Mouse (Mus musculus) limb, embryonic 14.5 days (tissue): ENCODE measurements around the gene Fbxw7. TPM values are rescaled to one million over a fixed set of nuclear protein-coding genes. Genes with fewer than 3 reads are reported as not detected.

Source experiments
- ATAC-seq: fragments of 200-750 bp; cut with Nextera tagmentation; 2 replicates; pipeline ENCODE4 v1.8.0; 2017; ENCODE audit warnings: low read depth, moderate number of reproducible peaks, moderate TSS enrichment; ENCODE audit not compliant: low FRiP score
- DNase-seq: peaks from one replicate; pipeline ENCODE4 v3.0.0-alpha.2; 2015; ENCODE audit warnings: low spot score
- H3K27ac ChIP-seq: fragments of 300-500 bp; sonication (generic); replicated peaks from 2 replicates; pipeline ENCODE4 v1.5.1; 2014; ENCODE audit warnings: low read depth, mild to moderate bottlenecking, low read length, moderate library complexity, mixed read lengths
- H3K27me3 ChIP-seq: fragments of 300-500 bp; sonication (generic); 2 replicates; pipeline ENCODE4 v1.6.1; 2014; ENCODE audit warnings: low read length, mixed read lengths; ENCODE audit not compliant: control insufficient read depth, insufficient read depth
- H3K36me3 ChIP-seq: fragments of 300-500 bp; sonication (generic); 2 replicates; pipeline ENCODE4 v1.6.1; 2014; ENCODE audit warnings: mild to moderate bottlenecking, low read length, moderate library complexity, mixed read lengths; ENCODE audit not compliant: control insufficient read depth, insufficient read depth
- H3K4me1 ChIP-seq: fragments of 300-500 bp; sonication (generic); 2 replicates; pipeline ENCODE4 v1.6.1; 2014; ENCODE audit warnings: antibody characterized with exemption, low read length, mixed read lengths; ENCODE audit not compliant: control insufficient read depth, insufficient read depth
- H3K4me2 ChIP-seq: fragments of 300-500 bp; sonication (generic); replicated peaks from 2 replicates; pipeline ENCODE4 v1.6.1; 2014; ENCODE audit warnings: low read depth, mild to moderate bottlenecking, low read length, moderate library complexity; ENCODE audit not compliant: severe bottlenecking
- H3K4me3 ChIP-seq: fragments of 300-500 bp; sonication (generic); replicated peaks from 2 replicates; pipeline ENCODE4 v1.5.1; 2014; ENCODE audit warnings: low read length
- H3K9ac ChIP-seq: fragments of 300-500 bp; sonication (generic); 2 replicates; pipeline ENCODE4 v1.6.1; 2014; ENCODE audit warnings: mild to moderate bottlenecking, low read depth, low read length, moderate library complexity; ENCODE audit not compliant: severe bottlenecking
- H3K9me3 ChIP-seq: fragments of 300-500 bp; sonication (generic); 2 replicates; pipeline ENCODE4 v1.6.1; 2016; ENCODE audit warnings: low read length; ENCODE audit not compliant: control insufficient read depth
- POLR2A ChIP-seq: fragments of 200-500 bp; IDR thresholded peaks from 2 replicates; pipeline ENCODE4 v1.8.0; 2012; ENCODE audit warnings: inconsistent platforms, mild to moderate bottlenecking, moderate library complexity, borderline replicate concordance; ENCODE audit not compliant: insufficient read depth, insufficient read length; ENCODE audit errors: extremely low read depth
- WGBS: fragments of 180-500 bp; shearing (Covaris S2); extraction: QIAGEN DNeasy Blood & Tissue Kit; methylation state at CpG from one replicate; pipeline ENCODE4 v1.1.7; 2014; 5-methylcytosine and 5-hydroxymethylcytosine counted together
- polyA plus RNA-seq, 2 experiments: library from polyadenylated mRNA; depleted of rRNA in 1 of 2; stranded (reverse) in 1 of 2; unstranded in 1 of 2; fragments of >200 nt; fragmentation: Nextera tagmentation in 1 of 2; extraction: Ambion mirVana in 1 of 2; gene quantifications; 2 replicates each; pipeline versions ENCODE4 v1.2.1 to v1.2.3; 2012 to 2014

Fbxw7 gene
- polyA plus RNA-seq, 2 experiments = 10.6 to 13.4 TPM

DNA sequence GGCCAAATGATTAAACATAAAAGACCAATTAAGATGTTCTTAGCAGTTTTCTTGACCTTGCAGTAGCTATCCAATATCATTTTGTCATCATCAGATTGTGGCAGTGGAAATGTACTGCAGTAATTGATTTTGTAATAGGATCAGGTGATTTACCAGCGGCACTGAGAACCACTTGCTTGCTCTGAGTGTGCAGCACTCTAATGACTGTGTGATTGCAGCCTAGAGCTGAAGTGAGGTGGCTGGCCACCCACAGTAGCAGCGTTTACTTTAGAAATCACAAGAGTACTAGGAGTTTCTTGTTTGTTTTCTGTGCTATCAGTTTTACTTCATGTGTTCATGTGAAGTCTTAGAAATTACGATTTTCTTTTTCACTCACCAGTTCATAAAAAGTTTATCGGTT is 61.1 kb downstream of the Fbxw7 start:
- no peaks in the 10 kb centered on the region for H3K9me3 ChIP-seq
- H3K4me1 ChIP-seq = no peaks in the 10 kb centered on the region
- no peak overlapping the region for H3K4me2 ChIP-seq
- H3K36me3 ChIP-seq = no peaks in the 10 kb centered on the region
- 71% methylated on average over 4 of the region's 4 CpGs for WGBS
- H3K27me3 ChIP-seq = no peaks in the 10 kb centered on the region
- no peak overlapping the region for H3K9ac ChIP-seq
- H3K4me3 ChIP-seq = no peak overlapping the region
- TF ChIP-seq POLR2A = no peak
- DNase-seq (no peak), ATAC-seq (no peak)
- no peak overlapping the region for H3K27ac ChIP-seq

DNA sequence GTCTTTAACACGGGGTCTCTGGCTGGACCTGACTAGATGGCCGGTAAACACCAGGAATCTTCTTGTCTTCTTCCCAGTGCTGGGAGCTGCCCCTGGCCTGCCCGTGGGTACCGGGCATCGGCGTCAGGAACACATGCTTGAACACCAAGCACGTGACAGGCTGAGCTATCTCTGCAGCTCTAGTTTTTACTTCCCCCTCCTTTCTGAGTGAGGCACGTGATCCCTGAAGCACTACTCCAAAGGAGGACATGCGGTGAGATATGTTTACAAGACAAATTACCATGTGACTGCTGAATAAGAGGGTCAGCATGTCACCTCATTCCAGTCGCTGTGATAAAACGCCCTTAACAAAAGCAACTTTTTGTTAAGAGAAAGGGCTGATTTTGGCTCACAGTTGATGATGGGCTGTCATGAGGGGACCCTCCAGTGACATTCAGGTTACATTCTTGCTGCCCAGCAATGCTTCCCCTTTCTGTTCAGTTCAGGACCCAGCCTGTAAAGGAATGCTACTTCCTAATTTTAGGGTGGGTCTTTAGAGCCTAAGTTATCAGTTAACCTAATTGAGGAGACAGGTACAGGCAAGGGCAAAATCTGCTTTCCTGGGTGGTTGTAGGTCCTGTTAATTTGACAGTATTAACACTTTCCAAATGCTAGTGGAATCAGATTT is 68.9 kb downstream of the Fbxw7 start:
- Histone ChIP-seq H3K4me2 (no peak overlapping the region), H3K27me3 (no peaks in the 10 kb centered on the region), H3K9ac (no peak overlapping the region), H3K9me3 (no peaks in the 10 kb centered on the region), H3K27ac (no peak overlapping the region), H3K36me3 (no peaks in the 10 kb centered on the region), H3K4me1 (no peaks in the 10 kb centered on the region), H3K4me3 (no peak overlapping the region)
- TF ChIP-seq POLR2A = no peak
- no peak for DNase-seq
- no peak for ATAC-seq
- WGBS = 56% methylated on average over 11 of the region's 11 CpGs

GRCm38 (mm10) chr3:84889648-84890047 is 74.6 kb downstream of the Fbxw7 start:
- no peaks in the 10 kb centered on the region for H3K36me3 ChIP-seq
- no peaks in the 10 kb centered on the region for H3K27me3 ChIP-seq
- 58% methylated on average over 1 of the region's 1 CpGs for WGBS
- TF ChIP-seq POLR2A = no peak
- no peak overlapping the region for H3K4me3 ChIP-seq
- H3K27ac ChIP-seq = no peak overlapping the region
- no peaks in the 10 kb centered on the region for H3K4me1 ChIP-seq
- DNase-seq (peak; percentile 45), ATAC-seq (no peak)
- no peaks in the 10 kb centered on the region for H3K9me3 ChIP-seq
- no peak overlapping the region for H3K9ac ChIP-seq
- H3K4me2 ChIP-seq = no peak overlapping the region

- TF ChIP-seq POLR2A = no peak
- Histone ChIP-seq H3K4me2 (no peak overlapping the region), H3K36me3 (no peaks in the 10 kb centered on the region), H3K27ac (no peak overlapping the region), H3K4me3 (no peak overlapping the region), H3K4me1 (no peaks in the 10 kb centered on the region), H3K27me3 (no peaks in the 10 kb centered on the region), H3K9ac (no peak overlapping the region), H3K9me3 (no peaks in the 10 kb centered on the region)
- 94% methylated on average over 5 of the region's 5 CpGs for WGBS
- ATAC-seq = no peak
- DNase-seq = no peak
Measured at GRCm38 (mm10) chr3:84890983-84891382, 75.9 kb downstream of the Fbxw7 start.

DNA sequence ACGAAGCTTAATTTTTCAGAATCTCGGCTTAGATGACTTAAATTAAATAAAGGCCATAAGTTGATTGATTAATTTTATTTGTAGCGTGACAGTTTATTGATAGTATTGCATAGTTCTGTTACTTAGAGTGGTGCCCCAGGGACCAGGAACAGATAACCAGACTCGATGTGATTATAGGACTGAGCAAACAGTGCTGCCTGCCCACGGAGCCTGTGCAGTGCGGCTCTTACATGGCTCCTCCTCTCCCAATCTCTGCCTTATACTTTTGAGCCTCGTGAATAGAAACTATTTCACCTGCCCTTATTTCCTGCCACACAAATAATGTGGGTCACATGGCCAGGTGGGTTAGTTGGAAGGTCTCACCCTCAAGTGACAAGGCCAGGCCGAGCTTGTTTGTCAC is 82.9 kb downstream of the Fbxw7 start:
- Histone ChIP-seq H3K9ac (no peak overlapping the region), H3K4me3 (no peak overlapping the region), H3K4me2 (no peak overlapping the region), H3K27me3 (no peaks in the 10 kb centered on the region), H3K4me1 (no peaks in the 10 kb centered on the region), H3K9me3 (no peaks in the 10 kb centered on the region), H3K36me3 (no peaks in the 10 kb centered on the region), H3K27ac (no peak overlapping the region)
- TF ChIP-seq POLR2A = no peak
- no peak for ATAC-seq
- no peak for DNase-seq
- WGBS = 89% methylated on average over 8 of the region's 8 CpGs
